Mouse (Mus musculus) hindbrain, embryonic 14.5 days (tissue): Measurements from ENCODE around the gene Uba52. TPM values are rescaled to one million over a fixed set of nuclear protein-coding genes. Genes with fewer than 3 reads are reported as not detected.

ENCODE experiments used
- ATAC-seq: fragments of 200-750 bp; cut with Nextera tagmentation; 2 replicates; pipeline ENCODE4 v1.8.0; 2017; ENCODE audit warnings: moderate number of reproducible peaks, mild to moderate bottlenecking, moderate TSS enrichment, moderate library complexity; ENCODE audit not compliant: low FRiP score
- DNase-seq: peaks from one replicate; pipeline ENCODE4 v3.0.0-alpha.2; 2015; ENCODE audit warnings: low spot score
- H3K27ac ChIP-seq: fragments of 300-500 bp; sonication (generic); 2 replicates; pipeline ENCODE4 v1.5.1; 2014; ENCODE audit warnings: mild to moderate bottlenecking, moderate library complexity
- H3K27me3 ChIP-seq: fragments of 300-500 bp; sonication (generic); 2 replicates; pipeline ENCODE4 v1.6.1; 2014; ENCODE audit warnings: mild to moderate bottlenecking, low read length, mixed read lengths; ENCODE audit not compliant: control insufficient read depth, insufficient read depth
- H3K36me3 ChIP-seq: fragments of 300-500 bp; sonication (generic); replicated peaks from 2 replicates; pipeline ENCODE4 v1.6.1; 2014; ENCODE audit not compliant: control insufficient read depth, insufficient read depth
- H3K4me1 ChIP-seq: fragments of 300-500 bp; sonication (generic); replicated peaks from 2 replicates; pipeline ENCODE4 v1.6.1; 2014; ENCODE audit warnings: antibody characterized with exemption, low read length, mixed read lengths; ENCODE audit not compliant: control insufficient read depth, insufficient read depth
- H3K4me2 ChIP-seq: fragments of 300-500 bp; sonication (generic); replicated peaks from 2 replicates; pipeline ENCODE4 v1.6.1; 2014; ENCODE audit warnings: mild to moderate bottlenecking, moderate library complexity
- H3K4me3 ChIP-seq: fragments of 300-500 bp; sonication (generic); replicated peaks from 2 replicates; pipeline ENCODE4 v1.5.1; 2014; ENCODE audit warnings: mild to moderate bottlenecking, low read length
- H3K9ac ChIP-seq: fragments of 300-500 bp; sonication (generic); 2 replicates; pipeline ENCODE4 v1.6.1; 2014
- H3K9me3 ChIP-seq: fragments of 300-500 bp; sonication (generic); 2 replicates; pipeline ENCODE4 v1.6.1; 2016; ENCODE audit warnings: low read length; ENCODE audit not compliant: control insufficient read depth
- WGBS: fragments of 180-500 bp; shearing (Covaris S2); extraction: QIAGEN DNeasy Blood & Tissue Kit; methylation state at CpG from one replicate; pipeline ENCODE4 v1.1.7; 2014; 5-methylcytosine and 5-hydroxymethylcytosine counted together
- polyA plus RNA-seq: library from polyadenylated mRNA; unstranded; fragments of >200 nt; fragmentation: Nextera tagmentation; extraction: Ambion mirVana; gene quantifications from 2 replicates; pipeline ENCODE4 v1.2.1, GENCODE M21; 2014

Gene Uba52
- polyA plus RNA-seq, 1 experiment from 2014 or later, result 778 TPM

DNA sequence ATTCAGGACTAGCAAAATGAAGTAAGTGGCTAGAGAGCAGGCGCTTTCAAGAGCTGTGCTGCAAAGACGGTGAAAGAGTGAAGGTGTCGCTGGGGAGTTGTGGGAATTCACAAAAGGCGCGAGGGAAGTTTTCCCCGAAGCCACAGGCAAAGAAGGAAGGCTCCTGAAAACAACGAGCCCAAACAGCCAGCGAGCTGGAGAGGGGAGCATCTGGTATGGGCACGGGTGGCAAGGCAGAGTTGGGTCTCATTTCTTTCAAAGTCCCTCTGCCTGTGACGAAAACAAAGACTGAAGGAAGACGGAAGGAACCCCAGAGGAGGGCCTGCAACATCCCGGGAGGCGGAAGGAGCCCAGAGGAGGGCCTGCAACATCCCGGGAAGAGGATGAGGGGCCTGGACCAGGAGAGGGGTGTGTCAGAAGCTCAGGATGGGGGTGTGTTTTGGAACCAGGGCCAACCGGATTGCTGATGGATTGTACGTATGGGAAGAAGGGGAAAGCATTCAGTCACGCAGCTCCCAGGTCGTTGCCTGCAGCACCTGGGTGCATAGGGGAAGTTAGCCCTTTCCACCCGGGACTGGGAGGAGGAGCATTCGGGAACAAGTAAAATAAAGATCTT is 19.6 kb downstream of the Uba52 start:
- WGBS, result under 1% methylated on average over 20 of the region's 20 CpGs
- Histone ChIP-seq H3K27me3 (peaks cover 89% of the 10 kb centered on the region), H3K4me3 (no peak overlapping the region), H3K27ac (no peak overlapping the region), H3K36me3 (no peaks in the 10 kb centered on the region), H3K9me3 (no peaks in the 10 kb centered on the region), H3K4me2 (no peak overlapping the region), H3K9ac (no peak overlapping the region), H3K4me1 (peaks cover 38% of the 10 kb centered on the region)
- ATAC-seq (no peak), DNase-seq (no peak)

DNA sequence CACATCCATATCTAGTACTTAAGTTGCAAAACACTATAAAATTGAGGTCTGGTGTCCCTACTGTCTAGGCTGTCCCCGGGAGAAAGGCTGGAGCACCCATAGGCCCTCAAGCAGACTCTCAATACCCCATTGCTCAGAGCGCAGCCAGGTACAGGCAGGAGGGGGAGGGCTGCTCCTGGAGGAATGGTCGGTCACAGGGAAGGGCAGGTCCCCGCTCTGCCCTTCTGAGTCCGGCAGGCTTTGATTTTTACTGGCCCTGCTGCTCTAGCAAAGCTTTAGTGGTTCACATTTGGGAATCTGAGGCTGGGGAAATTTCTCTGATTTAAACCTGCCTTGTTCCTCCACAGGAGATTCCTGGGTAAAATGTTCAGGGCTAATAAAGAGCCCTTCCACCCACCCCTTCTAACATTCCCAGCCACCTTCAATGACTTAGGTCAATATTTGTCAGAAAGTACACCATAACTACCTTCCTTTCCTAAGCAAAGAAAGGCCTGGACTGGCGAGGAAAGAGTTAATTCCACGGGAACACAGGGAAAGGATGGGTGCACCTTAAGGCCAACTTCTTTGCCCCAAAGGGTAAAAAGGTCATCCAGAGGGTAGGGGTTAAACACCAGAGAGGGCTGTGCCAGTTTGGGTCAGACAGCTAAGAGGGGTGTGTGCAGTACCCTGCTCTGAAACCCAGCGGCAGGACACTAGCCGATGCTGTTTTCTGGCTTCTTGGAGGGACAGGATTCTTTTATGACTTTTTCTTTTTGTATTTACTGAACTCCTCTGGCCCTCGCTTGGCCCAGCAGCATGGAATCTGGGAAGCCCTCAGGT is 20.3 kb downstream of the Uba52 start:
- no peak overlapping the region for H3K4me3 ChIP-seq
- H3K27ac ChIP-seq, result no peak overlapping the region
- ATAC-seq (no peak), DNase-seq (no peak)
- peaks cover 89% of the 10 kb centered on the region for H3K27me3 ChIP-seq
- no peak overlapping the region for H3K4me2 ChIP-seq
- H3K36me3 ChIP-seq, result 0 out of 2 replicates have a peak, but pooled peaks cover 3% of the 10 kb centered on the region
- no peaks in the 10 kb centered on the region for H3K9me3 ChIP-seq
- peaks cover 35% of the 10 kb centered on the region for H3K4me1 ChIP-seq
- H3K9ac ChIP-seq, result no peak overlapping the region
- 7% methylated on average over 10 of the region's 10 CpGs for WGBS

GRCm38 (mm10) chr8:70489576-70489975 is 21.0 kb downstream of the Uba52 start:
- peaks cover 31% of the 10 kb centered on the region for H3K4me1 ChIP-seq
- H3K27me3 ChIP-seq, result peaks cover 89% of the 10 kb centered on the region
- DNase-seq (no peak), ATAC-seq (no peak)
- 2% methylated on average over 36 of the region's 41 CpGs for WGBS
- H3K4me3 ChIP-seq, result peak overlapping the region; percentile 1; the same call in 1 of the 2 replicates
- H3K9ac ChIP-seq, result no peak overlapping the region
- H3K27ac ChIP-seq, result no peak overlapping the region
- no peaks in the 10 kb centered on the region for H3K9me3 ChIP-seq
- H3K4me2 ChIP-seq, result peak overlapping the region; percentile 25
- H3K36me3 ChIP-seq, result peaks cover 10% of the 10 kb centered on the region

- DNase-seq, result no peak
- Histone ChIP-seq H3K36me3 (peaks cover 13% of the 10 kb centered on the region), H3K27me3 (peaks cover 89% of the 10 kb centered on the region), H3K9ac (no peak overlapping the region), H3K4me2 (peak overlapping the region; percentile 69), H3K4me1 (peaks cover 27% of the 10 kb centered on the region), H3K9me3 (no peaks in the 10 kb centered on the region), H3K27ac (no peak overlapping the region), H3K4me3 (peak overlapping the region; percentile 1; the same call in 1 of the 2 replicates)
- 5% methylated on average over 14 of the region's 14 CpGs for WGBS
- no peak for ATAC-seq
Measured at GRCm38 (mm10) chr8:70488931-70489470, 21.6 kb downstream of the Uba52 start.

GRCm38 (mm10) chr8:70487993-70488796 is 22.4 kb downstream of the Uba52 start:
- H3K9me3 ChIP-seq, result no peaks in the 10 kb centered on the region
- H3K4me2 ChIP-seq, result peak overlapping the region; percentile 69
- peaks cover 86% of the 10 kb centered on the region for H3K27me3 ChIP-seq
- 1% methylated on average over 55 of the region's 55 CpGs for WGBS
- H3K9ac ChIP-seq, result peak overlapping the region; percentile 28; the same call in 1 of the 2 replicates
- peaks cover 16% of the 10 kb centered on the region for H3K36me3 ChIP-seq
- no peak overlapping the region for H3K27ac ChIP-seq
- DNase-seq, result no peak
- peak overlapping the region; percentile 22 for H3K4me3 ChIP-seq
- ATAC-seq, result no peak
- H3K4me1 ChIP-seq, result peaks cover 21% of the 10 kb centered on the region

DNA sequence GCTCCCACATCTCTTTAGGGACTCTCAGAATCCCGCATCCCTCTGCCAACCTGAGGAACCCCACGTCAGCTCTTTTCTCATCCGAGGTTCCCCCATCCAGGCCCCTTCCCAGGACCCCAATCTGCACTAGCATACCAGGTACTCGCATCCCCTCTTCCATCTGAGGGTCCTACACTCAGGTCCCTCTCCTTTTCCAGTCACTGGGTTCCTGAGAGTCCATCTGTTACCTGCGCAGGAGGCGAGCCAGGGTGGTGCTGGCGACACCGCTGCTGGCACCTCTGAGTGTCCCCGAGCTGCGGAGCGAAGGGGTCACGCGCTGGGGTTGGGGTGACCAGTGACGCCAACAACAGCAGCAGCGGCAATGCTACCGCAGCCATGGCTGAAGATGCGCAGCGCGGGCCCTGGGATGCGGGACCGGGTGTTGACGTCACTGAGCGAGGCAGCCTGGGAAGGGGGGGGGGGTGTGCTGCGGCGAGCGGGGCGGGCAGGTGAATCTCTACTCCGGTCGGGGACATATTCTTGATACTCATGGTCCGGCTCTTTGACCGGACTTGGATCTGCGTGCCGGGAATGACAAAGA is 23.6 kb downstream of the Uba52 start, which contains the start of gene Tmem59l:
Tmem59l (minus strand) TSS at position 418 of the 580 bp plus-strand sequence.
- Histone ChIP-seq H3K36me3 (peaks cover 16% of the 10 kb centered on the region), H3K4me3 (peak within 1 kb of the TSS; percentile 54), H3K9me3 (no peaks in the 10 kb centered on the region), H3K27me3 (peaks cover 85% of the 10 kb centered on the region), H3K4me1 (peaks cover 15% of the 10 kb centered on the region), H3K4me2 (peak within 1 kb of the TSS; percentile 69), H3K27ac (no peak within 1 kb of the TSS), H3K9ac (peak within 1 kb of the TSS; percentile 89)
- peak; percentile 79 for ATAC-seq
- WGBS, result 4% methylated on average over 33 of the region's 33 CpGs
- peak; percentile 74 for DNase-seq

GRCm38 (mm10) chr8:70486191-70486681 is 24.4 kb downstream of the Uba52 start:
- Histone ChIP-seq H3K4me3 (peak overlapping the region; percentile 54), H3K27me3 (peaks cover 84% of the 10 kb centered on the region), H3K36me3 (peaks cover 16% of the 10 kb centered on the region), H3K4me1 (peaks cover 15% of the 10 kb centered on the region), H3K4me2 (peak overlapping the region; percentile 69), H3K9ac (peak overlapping the region; percentile 89), H3K27ac (no peak overlapping the region), H3K9me3 (no peaks in the 10 kb centered on the region)
- ATAC-seq (no peak), DNase-seq (no peak)
- 49% methylated on average over 7 of the region's 7 CpGs for WGBS

DNA sequence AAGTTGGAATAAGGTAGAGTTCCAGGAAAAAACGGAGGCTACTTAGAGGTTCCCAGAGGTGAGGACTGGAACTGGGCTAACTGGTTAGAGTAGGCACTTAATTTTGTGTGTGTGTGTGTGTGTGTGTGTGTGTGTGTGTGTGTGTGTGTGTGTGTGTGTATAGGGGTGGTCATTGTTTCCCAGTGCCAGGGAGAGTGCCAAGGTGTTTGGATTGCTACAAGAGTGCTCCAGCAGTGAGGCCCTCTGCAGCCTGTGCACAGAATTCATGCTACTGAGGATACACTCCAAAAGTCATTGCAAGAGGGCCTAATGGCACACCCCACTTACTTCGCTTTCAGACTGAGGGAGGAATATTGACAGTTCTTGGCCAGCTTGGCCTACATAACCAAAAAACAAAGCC is 27.7 kb downstream of the Uba52 start:
- no peak overlapping the region for H3K27ac ChIP-seq

More for the DNA sequence above, 27.7 kb downstream of the Uba52 start:
- Histone ChIP-seq H3K9me3 (no peaks in the 10 kb centered on the region), H3K36me3 (peaks cover 16% of the 10 kb centered on the region), H3K4me3 (no peak overlapping the region), H3K4me2 (no peak overlapping the region), H3K9ac (no peak overlapping the region), H3K4me1 (peaks cover 7% of the 10 kb centered on the region), H3K27me3 (peaks cover 61% of the 10 kb centered on the region)
- no peak for ATAC-seq
- WGBS, result 70% methylated on average over 2 of the region's 2 CpGs
- no peak for DNase-seq
